Mouse (Mus musculus) A20 (cell line): ENCODE measurements around the gene Fhit.
A peak's percentile ranks its signal among the peaks of the same experiment; 100 is the strongest.
"Not testable (repeated sequence)": the region's sequence is repeated elsewhere in the genome, so short reads cannot be mapped to it uniquely, and the experiment has no call there.

ENCODE experiments used
- DNase-seq: peaks from one replicate; pipeline ENCODE4 v3.0.0-alpha.2; 2011; ENCODE audit warnings: low read depth, low spot score

The Fhit gene

GRCm38 (mm10) chr14:10933667-10934066 lies 228.2 kb downstream of the Fhit start:
- no peak for DNase-seq

- DNase-seq = no peak
Observed at GRCm38 (mm10) chr14:10917893-10918803, 243.7 kb downstream of the Fhit start.

GRCm38 (mm10) chr14:10908011-10908410 lies 253.8 kb downstream of the Fhit start:
- DNase-seq = no peak

DNA sequence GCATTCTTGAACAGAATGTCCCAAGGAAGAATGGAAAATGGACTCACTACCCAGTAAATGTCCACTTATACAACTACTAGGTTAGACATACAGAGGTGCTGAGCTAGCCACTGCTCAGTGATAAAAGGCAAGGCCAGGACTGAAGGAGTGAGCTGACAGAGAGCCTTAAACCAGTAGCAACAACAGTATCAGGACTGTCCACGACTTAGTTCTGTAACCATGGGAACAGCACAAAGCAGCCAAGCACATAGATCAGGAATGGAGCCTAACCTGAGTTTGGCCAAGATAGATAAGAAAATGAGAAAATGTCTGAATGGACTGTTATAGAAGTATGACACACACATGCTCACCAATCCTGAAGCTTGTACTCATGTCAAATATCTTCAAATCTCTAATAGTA lies 279.1 kb downstream of the Fhit start:
- DNase-seq = no peak

GRCm38 (mm10) chr14:10880749-10881148 lies 281.1 kb downstream of the Fhit start:
- no peak for DNase-seq

GRCm38 (mm10) chr14:10874595-10875372 lies 287.1 kb downstream of the Fhit start:
- DNase-seq = peak; percentile 28

DNA sequence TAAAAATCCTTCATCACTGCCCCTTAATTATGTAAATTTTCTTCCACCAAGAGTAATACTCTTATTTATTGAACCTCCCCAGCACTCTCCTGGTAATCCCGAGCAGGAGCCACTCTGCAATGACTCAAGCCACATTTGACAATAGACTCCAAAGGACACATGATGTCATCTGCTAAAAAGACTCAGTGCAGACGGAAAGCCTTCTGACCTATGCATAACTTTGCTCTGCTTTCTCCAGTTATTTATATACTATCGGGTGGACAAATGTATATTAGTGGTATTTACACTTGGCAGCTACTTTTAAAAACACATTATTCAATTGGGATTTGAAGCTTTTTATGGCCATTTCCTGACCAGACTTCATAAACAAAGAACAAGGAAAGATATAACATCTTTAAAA lies 304.2 kb downstream of the Fhit start:
- no peak for DNase-seq

- DNase-seq = no peak
Observed at GRCm38 (mm10) chr14:10851936-10852335, 309.9 kb downstream of the Fhit start.

- no peak for DNase-seq
Observed at GRCm38 (mm10) chr14:10836001-10836400, 325.8 kb downstream of the Fhit start.

- DNase-seq = no peak
Observed at GRCm38 (mm10) chr14:10824819-10825218, 337.0 kb downstream of the Fhit start.

- no peak for DNase-seq
Observed at GRCm38 (mm10) chr14:10813551-10813950, 348.3 kb downstream of the Fhit start.

DNA sequence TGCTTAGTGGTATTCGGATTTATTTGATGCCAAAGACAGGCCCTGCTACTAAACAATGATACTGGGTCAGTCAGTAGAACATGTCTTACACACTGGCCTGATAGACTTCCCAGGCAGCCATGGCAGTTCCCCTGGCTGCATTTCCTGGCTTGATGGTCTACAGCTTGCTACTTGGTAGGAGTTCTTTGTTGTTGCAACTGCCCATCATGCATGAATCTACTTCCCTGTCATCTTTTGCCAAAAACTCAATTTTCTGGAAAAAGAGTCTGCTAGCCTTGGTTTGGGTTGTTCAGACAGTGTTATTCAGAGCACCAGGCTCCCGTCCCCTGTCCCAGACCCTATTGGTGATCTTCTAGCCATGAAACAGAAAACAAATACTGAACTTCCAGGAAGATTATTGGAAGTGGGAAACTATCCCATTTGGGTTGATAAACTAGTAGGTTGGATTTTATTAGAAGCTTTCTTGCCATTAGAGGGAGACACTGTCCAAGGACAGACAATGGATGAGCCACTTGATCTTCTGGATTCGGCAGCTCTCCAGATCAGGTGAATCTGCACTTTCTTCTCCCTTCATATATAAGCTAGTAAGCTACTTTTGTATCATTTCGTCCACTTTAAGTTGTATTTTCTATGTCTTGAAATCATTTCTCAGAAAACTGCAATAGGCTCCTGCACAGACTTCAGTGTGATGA lies 363.2 kb downstream of the Fhit start:
- peak; percentile 4 for DNase-seq

DNA sequence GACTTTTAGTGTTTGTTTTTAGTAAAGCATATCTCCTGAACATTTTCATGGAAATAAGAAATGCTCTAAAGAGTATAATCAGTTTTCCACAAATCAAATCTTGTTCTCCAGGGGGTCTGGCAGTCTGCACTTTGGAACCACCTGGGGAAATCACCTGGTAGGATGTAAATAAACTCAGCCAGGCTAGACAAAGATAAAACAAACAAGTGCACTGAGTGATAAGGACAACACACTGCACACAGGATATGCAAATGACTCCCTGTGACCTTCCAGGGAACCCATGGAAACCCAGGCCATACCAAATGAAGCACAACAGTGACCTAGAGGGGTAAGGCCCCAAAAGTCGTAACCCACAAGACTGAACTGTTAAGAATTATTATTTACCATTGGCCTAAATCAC lies 364.2 kb downstream of the Fhit start:
- DNase-seq = no peak

GRCm38 (mm10) chr14:10795498-10796075 lies 366.2 kb downstream of the Fhit start:
- no peak for DNase-seq

GRCm38 (mm10) chr14:10783929-10784328 lies 377.9 kb downstream of the Fhit start:
- DNase-seq = no peak

GRCm38 (mm10) chr14:10778721-10779120 lies 383.1 kb downstream of the Fhit start:
- no peak for DNase-seq

DNA sequence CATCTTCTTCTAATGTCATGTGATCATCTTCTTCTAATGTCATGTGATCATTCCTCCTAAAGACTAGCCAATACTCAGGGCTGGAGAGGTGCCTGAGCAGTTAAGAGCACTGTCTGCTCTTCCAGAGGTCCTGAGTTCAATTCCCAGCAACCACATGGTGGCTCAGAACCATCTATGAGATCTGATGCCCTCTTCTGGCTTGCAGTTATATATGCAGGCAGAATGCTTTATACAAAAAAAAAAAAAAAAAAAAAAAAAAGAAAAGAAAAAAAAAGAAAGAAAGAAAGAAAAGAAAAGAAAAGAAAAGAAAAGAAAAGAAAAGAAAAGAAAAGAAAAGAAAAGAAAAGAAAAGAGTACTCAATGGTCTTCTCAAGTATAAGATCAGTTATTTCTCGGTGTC lies 407.0 kb downstream of the Fhit start:
- DNase-seq = not testable (repeated sequence)

DNA sequence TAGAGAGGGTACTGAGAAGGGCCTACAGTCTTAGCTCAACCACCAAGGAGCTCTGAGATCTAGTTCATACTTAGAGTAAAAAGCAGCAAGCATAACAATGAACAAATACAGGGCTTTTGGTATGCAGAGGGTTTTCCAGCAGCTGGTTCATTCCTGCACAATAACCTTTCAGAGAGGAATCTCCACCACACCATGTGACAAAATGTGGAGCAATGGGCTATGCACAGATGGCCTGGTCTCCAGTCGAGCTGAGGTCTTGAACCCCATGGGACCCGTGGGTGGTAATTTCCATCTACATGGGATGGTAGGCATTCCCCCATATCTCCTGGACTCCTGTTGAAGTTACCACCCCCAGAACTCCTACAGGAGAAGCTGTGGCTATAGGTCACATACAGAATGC lies 423.8 kb downstream of the Fhit start:
- DNase-seq = no peak

GRCm38 (mm10) chr14:10722525-10722924 lies 439.3 kb downstream of the Fhit start:
- no peak for DNase-seq

DNA sequence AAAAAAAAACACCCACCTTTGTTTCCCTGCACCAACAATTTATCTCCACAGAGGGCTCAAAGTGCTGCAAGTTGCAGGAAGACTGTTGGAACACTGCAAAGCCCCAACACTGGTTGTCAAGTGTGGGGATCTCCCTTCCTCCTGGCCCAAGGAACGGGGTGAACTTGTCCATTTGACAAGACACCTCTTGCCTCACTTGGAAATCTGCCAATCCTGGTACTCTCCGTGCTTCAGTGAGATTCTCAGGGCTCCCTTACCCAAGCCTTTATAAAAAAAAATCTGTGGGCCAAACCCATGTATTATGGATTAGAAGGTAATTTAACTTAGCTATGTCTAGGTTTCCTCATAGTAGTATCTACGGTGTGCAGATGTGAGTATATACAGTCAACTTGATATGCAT lies 448.9 kb downstream of the Fhit start:
- DNase-seq = no peak

DNA sequence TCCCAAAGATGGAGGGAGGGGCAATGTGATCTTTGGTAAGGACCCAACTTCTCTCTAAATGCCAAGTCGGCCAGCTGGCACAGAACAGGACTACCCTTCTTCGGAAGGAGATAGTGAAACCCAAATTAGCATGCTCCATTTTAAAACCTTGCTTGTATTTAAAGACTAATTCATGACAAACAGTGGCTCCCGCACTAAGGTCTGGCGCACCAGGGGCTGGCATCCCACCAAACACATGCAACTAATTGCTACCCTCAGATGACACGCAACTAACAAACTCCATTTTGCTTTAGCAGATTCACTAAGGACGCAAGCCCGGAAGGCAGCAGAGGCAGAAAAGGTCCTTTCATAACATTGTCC lies 449.3 kb downstream of the Fhit start:
- DNase-seq = no peak
